Mouse (Mus musculus) hematopoietic stem cell, adult 5-6 weeks (primary cell): ENCODE data around the gene Fgf18. TPM values are rescaled to one million over a fixed set of nuclear protein-coding genes. Genes with fewer than 3 reads are reported as not detected.

ENCODE experiments used
- ATAC-seq, 2 experiments: fragments of 125-278 bp in 1 of 2; replicated peaks in 1 of 2; 2 replicates each; pipeline ENCODE4 v1.8.0; 2016 to 2017; ENCODE audit warnings: inconsistent platforms in 2 of 2, mild to moderate bottlenecking in 2 of 2, moderate number of reproducible peaks in 2 of 2, low read depth in 1 of 2, moderate TSS enrichment in 1 of 2; ENCODE audit not compliant: low FRiP score in 2 of 2, poor library complexity in 2 of 2, severe bottlenecking in 2 of 2, insufficient read depth in 1 of 2, low TSS enrichment in 1 of 2
- total RNA-seq: library from RNA; stranded (forward); fragments of 172-1452, 232-1000 nt; gene quantifications from 2 replicates; pipeline ENCODE4 v1.2.3, GENCODE M21; 2017

Gene Fgf18
- total RNA-seq, result not detected in 2 replicates

DNA sequence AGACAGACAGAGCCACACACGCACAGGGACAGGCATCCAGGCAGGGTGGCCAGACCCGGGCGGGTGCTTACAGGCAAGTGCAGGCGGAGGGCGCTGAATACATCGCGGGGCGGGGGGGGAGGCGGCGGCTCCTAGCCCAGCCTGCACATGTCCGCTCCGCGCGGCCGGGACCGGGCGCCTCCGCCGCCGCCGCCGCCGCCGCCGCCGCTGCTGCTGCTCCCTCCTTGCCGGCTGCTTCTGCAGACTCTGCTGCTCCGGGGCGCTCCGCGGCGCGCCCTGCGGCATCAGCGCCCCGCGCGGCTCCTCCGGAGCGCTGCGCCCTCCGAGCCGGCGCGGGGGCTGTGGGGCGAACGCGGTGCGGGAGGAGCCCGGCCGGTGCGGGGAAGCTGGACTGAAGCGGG is at the start of gene Fgf18:
Fgf18 (minus strand) TSS at position 230 of the 401 bp plus-strand sequence.
- no peak for ATAC-seq

DNA sequence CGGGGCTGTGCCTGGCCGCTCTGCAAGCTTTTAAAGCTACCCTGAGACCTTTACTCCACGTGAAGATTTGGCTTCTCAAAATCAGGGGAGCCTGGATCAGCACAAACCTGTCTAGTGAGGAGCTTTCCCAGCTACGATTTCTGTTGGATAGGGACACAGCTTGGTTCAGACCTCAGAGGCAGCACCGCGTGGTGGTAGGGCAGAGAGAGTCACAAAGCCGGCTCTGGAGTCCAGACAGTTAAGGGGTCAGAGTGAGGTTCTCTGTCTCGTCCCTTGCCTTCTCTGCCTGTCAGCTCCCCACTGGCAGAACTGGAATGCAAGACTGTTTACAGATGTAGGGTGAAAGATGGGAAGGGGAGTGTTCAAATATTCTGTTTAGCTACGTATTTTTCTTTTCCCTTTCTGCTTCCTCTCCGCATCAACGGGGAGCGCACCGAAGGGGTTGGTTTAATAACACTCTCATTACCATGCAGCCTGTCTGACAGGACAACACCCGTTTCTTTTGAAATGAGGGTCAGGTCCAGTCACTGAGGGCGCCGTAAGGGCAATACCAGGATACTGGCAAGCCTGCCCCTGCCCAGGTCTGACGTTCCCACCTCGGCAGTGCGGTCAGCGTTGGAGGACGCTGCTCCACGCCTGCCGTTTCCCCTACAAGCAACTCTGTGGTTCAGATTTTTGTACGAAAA is 49.4 kb upstream of the Fgf18 start:
- no peak for ATAC-seq

DNA sequence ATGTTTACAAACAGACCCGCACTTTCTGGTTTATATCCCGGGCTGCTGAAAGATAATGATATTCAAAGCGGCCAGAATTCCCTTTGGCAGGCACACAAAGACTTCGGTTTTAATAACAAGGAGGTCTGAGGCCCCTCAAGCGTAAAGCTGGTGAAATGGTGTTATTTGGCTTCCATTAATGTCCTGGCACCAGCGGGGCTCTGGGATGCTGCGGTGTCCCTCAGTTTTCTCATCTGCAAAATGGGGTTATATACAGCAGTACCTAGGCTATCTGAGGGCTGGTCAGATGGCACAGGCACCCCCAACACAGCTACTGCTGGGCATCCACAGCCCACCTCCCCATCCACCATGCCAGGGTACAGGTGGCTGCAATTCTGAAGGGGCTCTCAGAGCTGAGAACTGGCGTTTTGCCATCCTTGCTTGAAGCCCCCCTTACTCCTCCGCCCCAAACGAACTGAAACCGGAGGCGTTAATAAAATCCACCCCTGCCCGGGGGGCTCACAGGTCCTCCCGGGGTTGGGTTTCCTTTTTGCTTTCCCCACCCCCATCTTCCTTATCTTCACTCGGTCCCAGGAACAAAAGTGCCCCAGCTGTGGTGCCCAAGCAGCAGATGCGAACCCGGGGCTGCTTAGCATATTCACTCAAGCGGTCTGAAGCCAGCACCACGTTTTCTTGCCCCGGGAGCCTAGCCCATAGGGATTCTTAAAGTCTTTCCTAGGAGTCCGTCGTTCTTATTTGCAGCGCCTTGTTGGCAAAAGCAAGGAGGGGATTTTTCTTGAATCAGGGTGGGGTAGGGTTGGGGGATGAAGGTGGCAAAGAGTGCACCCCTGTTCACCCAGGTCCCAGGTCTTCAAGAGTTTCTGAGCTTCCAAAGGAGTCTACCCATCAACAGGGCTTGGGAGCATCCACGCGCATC is 48.6 kb upstream of the Fgf18 start:
- no peak for ATAC-seq

DNA sequence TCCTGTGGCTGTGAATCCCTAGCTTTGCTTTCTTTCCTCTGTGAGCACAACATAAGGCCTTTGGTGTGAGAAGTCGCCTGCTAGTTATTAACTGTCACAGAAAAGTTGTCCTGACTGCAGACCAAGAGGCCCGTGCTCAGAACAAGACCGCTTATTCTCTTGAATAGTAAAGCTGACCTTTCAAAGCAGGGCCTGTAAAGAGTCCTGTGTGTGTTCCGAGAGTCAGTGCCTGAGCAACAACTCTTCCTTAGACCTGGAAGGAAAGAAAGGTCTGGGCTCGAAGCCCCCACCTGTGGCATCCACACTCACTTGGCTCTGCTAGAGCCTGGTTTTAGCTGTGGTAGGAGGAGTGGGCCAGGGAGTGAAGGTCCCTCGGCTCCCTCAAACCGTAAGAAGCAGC is 47.9 kb upstream of the Fgf18 start:
- no peak for ATAC-seq

DNA sequence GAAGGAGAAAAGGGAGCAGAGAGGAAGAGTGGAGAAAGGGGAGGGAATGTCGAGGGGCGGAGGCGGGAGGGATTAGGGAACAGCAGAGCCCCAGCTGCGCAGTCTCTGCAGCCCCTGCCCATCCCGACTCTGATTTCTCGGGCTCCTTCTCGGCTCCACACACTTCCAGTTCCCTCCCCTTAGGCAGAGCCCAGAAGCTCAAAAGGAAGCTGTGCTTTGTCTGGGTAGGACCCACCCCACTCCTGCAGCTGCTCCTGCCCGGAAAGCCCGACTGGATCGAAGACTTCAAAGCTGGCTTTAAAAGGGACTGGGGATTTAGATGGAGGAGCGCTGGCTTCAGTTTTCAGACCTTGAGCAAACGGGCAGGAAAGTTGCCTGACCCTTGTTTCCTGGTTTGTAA is 46.5 kb upstream of the Fgf18 start:
- no peak for ATAC-seq

DNA sequence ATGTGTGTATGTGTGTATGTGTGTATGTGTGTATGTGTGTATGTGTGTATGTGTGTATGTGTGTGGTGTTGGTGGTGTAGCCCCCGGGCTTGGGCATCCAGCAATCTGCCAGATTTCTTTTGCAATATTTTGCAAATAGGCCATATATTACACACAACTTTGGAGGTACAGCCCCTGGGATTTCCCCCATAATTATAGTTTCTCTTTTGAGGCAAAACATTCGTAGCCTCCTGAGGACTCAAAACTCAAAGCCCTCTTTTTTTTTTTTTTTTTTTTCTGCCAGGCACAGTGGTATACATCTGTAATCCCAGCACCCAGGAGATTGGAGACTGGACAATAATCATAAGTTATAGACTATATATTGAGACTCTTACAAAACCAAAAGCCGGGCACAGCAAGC is 34.6 kb upstream of the Fgf18 start:
- no peak for ATAC-seq

DNA sequence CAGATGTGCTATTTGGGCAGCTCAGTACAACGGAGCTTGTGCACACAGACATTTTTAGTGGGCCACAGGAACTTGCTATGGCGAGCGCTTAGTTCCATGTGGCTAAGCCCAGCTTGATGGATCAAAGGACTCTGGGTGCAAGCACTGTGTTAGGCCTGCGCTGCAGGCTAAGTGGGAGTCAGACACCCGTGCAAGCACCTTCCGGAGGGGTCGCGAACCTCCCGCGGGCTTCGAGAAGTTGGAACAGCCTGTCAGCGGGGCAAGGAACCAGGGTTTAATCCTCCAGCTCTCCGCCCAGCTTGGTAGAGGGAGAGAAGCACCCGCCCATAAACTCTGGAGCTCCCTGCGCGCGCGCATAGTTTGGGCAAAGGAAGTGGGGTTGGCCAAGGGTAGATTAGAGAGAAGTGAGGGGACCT is 33.5 kb upstream of the Fgf18 start:
- ATAC-seq, result no peak

DNA sequence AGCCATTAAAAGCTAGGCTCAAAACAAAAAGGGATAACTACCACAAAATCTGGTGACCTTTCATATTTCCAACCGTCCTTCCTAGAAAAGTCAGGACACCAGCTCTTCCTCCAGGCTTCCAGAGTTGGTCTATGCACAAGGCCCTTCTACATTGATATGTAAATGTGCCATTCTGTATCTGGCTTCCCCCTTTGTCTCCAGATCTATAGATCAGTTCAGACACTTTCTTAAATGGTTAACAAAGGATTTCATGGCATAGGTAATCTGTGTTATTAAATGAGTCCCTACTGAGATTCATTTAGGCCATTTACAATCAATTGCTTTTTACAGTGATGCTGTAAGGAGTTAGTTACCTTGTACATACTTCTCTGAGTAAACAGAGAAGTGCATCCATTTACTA is 32.6 kb upstream of the Fgf18 start:
- no peak for ATAC-seq

DNA sequence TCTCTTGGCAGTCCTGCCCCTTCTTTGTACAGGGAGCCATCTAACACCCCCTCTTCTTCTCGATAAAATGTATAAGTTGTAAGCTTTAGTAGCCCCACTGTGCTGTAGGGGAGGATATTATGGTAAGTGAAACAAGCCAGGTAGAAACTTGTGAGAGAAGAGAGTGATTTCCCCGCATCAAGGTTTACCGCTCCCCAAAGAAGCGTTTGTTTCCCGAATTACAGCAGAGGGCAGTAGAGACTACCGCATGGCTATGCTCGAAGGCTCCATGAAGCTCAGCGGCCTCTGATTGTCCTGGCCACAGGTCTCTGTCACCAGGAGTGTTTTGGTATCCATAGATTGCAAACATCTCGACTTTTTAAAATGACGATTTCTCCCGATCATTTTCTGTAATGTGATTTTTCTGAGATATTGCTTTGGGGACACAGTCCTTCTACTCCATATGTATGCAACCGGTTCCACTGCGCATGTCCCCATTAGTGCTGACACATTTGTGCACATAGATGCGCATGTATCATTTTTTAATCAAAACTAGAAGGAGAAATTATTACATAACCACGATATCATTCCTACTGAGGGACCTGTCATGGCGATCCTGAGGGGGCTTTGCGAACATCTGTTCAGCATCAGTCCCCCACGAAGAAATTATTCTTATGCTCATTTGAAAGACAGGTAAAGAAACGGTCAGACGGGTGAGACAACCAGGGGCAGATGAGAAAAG is 29.5 kb upstream of the Fgf18 start:
- peak; percentile 90 to 93 for ATAC-seq

DNA sequence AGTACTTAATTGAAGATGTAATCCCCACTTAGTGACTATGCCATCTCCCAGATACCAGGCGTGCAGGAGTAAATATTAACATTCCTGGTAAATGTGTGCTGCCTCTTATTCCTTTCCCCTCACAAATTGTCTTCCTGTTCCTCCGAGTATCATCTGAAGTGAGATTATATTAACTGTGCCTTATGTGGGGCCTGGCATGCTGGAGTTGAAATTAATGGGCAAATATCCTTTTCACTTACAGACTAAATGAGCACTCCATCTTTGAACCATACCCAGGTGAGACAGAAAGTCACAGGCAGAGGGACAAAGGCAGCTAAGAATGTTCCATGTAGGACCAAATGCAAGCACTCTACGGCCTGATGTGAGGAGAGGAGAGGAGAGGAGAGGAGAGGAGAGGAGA is 28.6 kb upstream of the Fgf18 start:
- ATAC-seq, result no peak

DNA sequence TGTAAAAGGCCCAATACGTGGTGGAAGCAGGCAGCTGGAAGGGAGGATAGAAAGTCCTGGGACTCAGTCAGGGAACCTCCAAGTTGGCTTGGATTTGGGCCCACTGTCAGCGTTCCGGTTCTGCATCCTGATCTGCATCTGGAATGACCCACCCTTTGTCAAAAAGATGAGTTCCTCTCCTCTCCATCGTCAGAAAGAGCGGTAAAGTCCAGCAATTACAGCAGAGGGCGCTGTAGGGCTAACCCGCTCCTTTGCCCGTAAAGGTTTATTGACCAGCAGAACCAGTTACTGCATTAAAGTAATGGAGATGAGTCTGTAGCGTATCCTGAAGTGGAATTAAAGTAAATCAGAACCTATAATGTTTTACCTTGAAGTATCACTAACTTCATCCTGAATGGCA is 23.3 kb upstream of the Fgf18 start:
- peak; percentile 62 to 81; a peak in 2 of 4 replicates for ATAC-seq

DNA sequence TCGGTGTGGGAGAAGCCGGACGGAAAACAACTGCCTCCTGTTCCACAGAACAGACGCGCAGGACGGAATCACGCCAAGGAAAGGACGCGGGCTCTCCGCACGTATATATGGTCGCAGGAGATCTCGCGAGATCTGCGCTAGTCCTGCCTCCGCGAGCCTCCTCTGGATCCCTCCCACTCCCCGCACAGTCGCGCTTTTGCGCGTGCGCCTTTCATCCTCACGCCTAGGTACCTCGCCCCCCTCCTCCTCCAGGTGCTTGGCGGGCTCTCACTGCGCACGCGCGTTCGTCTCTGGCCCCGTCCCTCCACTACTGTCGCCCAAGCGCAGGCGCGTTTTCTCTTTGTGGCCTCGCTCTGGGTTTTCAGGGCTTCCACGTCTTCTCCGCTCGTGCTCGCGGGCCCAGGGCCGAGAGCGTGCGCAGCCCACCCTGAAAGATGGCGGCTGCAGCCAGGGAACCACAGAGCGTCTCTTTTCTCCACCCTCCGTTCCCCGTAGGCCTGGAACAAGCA is 15.9 kb upstream of the Fgf18 start, which contains the start of gene Npm1:
Npm1 (minus strand) TSS at position 209 of the 509 bp plus-strand sequence.
- peak; percentile 94 to 95 for ATAC-seq

DNA sequence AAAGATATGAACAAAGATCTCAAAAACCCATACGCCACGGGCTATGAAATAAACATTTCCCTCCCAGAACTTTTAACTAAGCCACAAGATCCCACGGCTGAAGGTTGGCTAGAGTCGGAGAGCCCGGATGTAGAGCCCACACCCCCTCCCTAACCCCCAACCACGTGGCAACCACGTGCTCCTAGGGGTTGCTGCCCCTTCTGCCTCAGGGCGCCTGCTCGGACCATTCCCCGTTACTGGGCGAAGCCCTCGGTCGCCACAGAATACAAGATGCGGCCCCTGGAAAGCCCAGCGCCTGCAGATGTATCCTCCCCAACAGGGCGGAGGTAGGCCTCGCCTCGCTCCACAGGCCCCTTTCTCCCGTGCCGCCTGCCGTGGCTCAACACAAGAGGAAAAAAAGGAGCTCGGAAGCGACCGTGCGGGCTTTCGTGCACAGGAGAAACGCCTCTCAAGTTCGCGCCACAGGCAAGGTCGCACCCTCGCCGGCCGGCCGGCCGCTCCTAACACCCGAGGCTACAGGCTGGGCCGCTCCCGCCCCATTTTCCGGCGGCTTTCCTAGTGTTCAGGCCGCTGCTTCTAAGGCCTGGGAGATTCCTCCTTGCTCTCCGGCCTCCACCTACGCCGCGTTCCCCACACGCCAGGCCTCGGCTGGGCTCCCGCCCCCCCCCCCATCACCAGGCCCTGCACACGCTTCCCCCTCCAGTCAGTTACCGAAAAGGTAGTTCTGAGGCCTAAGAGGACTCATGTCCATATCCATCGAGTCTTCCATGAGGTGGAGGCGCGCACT is 15.2 kb upstream of the Fgf18 start:
- peak; percentile 60 to 65 for ATAC-seq

DNA sequence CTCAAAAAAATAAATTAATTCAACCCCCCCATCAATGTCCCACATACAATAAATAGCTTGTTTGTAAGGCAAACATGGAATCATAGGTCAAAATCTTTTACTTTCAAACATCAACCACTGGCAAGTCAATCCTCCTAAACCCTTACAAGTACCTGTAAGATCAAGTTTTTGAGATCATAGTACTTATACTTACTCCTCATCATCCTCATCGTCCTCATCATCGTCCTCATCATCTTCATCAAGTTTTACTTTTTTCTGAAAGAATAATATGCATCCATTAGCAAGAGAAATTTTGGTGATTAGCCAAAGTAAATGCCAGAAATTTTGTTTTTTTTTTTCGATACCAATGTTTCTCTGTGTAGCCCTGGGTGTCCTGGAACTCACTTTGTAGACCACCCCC is 12.5 kb upstream of the Fgf18 start:
- no peak for ATAC-seq

DNA sequence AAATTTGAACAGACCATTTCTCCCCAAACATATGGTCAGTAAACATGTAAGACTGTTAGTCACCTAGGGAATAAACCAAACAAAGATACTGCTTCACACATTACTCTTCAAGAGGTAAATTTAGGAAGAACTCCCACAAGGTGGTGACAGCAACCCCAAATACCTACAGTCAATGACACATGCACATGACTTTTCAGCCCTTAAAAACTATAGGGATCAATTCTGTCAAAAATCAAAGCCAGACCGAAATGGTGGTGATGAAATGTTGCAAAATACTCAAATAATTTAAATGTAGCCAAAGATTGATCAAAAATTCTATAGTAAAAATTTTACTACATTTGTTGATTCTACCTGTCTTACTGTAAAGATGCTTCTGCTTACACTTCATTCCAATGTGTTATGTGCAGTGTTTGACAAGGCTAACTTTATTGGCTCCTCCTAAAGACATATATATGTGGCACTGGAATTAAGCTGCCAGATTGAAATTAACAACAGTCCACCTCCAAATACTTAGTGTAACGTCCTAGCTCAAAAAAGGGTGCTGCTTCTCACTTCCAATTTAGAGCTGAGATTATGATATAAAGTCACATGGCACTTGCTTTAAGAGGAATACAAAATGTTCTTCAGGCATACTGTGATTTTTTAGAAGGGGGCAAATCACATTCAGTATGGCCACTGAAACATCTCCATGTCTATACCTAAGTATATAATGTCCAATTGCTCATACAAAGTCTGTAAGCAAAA is 10.4 kb upstream of the Fgf18 start:
- no peak for ATAC-seq

DNA sequence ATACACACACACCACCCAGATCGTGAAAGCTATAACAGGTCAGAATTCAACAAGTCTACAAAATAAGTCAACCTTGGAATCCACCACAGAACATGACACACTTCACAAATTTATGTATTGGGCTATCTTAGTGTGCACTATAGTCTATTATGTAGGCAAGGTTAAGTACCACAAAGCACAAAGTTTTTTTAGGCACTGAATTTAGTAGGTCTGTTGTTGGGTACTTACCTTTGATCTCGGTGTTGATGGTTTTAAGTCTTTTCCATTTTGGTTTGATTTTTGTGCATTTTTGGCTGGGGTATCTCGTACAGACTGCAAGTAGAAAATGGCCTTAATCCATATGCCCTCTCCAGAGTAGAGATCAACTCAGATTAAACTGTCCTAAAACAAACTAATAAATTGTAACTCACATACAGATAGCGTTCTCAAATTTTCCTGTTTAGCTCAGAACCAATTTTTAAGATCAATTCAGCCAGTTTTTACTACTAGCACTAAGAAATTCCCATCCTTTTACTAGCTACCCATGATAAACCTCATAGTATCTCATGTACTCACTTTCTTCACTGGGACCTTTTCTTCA is 9.3 kb upstream of the Fgf18 start:
- ATAC-seq, result no peak
